In the genomic region with DNA sequence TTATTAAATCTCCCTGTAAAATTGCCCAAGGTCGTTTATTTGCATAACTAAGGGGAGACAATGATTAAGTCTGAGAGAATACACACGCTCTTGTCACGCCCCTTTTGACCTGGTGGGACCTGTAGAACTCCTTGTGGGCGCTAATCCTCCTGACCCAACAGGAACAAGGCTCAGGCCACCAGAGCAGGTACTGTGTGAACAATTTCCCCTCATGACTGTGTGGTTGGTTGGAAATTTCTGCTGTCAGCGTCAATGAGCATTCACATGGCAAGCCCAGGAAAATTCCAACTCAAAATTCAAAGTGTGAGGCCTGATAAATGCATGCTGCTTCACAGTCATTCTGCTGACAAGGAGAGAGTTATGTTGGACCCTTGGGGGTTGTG, we compare ENCODE assay signal across 18 mouse cellular contexts.
A peak's percentile ranks its signal among the peaks of the same experiment; 100 is the strongest.
DNase-seq lines count a peak whose midpoint lies in the region; ATAC-seq and TF ChIP-seq lines count a peak whose summit lies in the region.
"Had no signal": no experiment of that assay in that cellular context is flagged by ENCODE, and none has a peak within 500 bp of the region (broad histone marks: within the 10 kb centered on the region; RNA-seq: fewer than 3 reads in every experiment).

No protein-coding gene starts in this region.

- peaks cover 32% of the 10 kb centered on the region for H3K4me1 ChIP-seq in hindbrain, embryonic 13.5 days (replicated peaks)
- peaks cover 10% of the 10 kb centered on the region for H3K4me1 ChIP-seq in hindbrain, embryonic 16.5 days (ENCODE audit: control insufficient read depth, insufficient read depth, low read depth, low read length)
- peaks cover 17% of the 10 kb centered on the region for H3K4me1 ChIP-seq in midbrain, embryonic 15.5 days
- H3K4me1 ChIP-seq: embryonic facial prominence, embryonic 15.5 days had no signal

- H3K9ac ChIP-seq in hindbrain, embryonic 13.5 days = no peak overlapping the region
- no peak overlapping the region for H3K9ac ChIP-seq in hindbrain, embryonic 16.5 days (ENCODE audit: low read depth, low read length)
- H3K9ac ChIP-seq in midbrain, embryonic 15.5 days = no peak overlapping the region
- H3K9ac ChIP-seq: embryonic facial prominence, embryonic 15.5 days; limb, embryonic 12.5 days; liver, embryonic 12.5 days; midbrain, embryonic 12.5 days had no signal

- no peaks in the 10 kb centered on the region for H3K27me3 ChIP-seq in hindbrain, embryonic 13.5 days
- no peaks in the 10 kb centered on the region for H3K27me3 ChIP-seq in hindbrain, embryonic 16.5 days (replicated peaks; ENCODE audit: control insufficient read depth, insufficient read depth, low read length)
- H3K27me3 ChIP-seq in midbrain, embryonic 15.5 days (replicated peaks) = no peaks in the 10 kb centered on the region
- H3K27me3 ChIP-seq: embryonic facial prominence, embryonic 15.5 days; limb, embryonic 12.5 days had no signal

- ATAC-seq in hindbrain, embryonic 13.5 days (ENCODE audit: low FRiP score) = no peak
- ATAC-seq in hindbrain, embryonic 16.5 days = no peak
- no peak for ATAC-seq in midbrain, embryonic 15.5 days (replicated peaks)
- ATAC-seq: forebrain, embryonic 16.5 days; liver, embryonic 12.5 days had no signal

- H3K4me3 ChIP-seq in hindbrain, embryonic 13.5 days = no peak overlapping the region
- H3K4me3 ChIP-seq in hindbrain, embryonic 16.5 days (ENCODE audit: low read length) = no peak overlapping the region
- H3K4me3 ChIP-seq in left cerebral cortex, adult 2 months = no peak overlapping the region
- no peak overlapping the region for H3K4me3 ChIP-seq in midbrain, embryonic 15.5 days
- H3K4me3 ChIP-seq: embryonic facial prominence, embryonic 15.5 days; limb, embryonic 12.5 days; liver, embryonic 12.5 days; midbrain, embryonic 12.5 days had no signal

- 32% methylated on average over 5 of the region's 5 CpGs for WGBS in hindbrain, embryonic 13.5 days
- WGBS in hindbrain, embryonic 16.5 days = 39% methylated on average over 5 of the region's 5 CpGs
- WGBS in midbrain, embryonic 15.5 days = 25% methylated on average over 5 of the region's 5 CpGs

- peak overlapping the region; percentile 18; the same call in 1 of the 2 replicates for H3K27ac ChIP-seq in hindbrain, embryonic 13.5 days
- H3K27ac ChIP-seq in hindbrain, embryonic 16.5 days (ENCODE audit: low read depth, low read length) = no peak overlapping the region
- peak overlapping the region; percentile 61; the same call in 1 of the 2 replicates for H3K27ac ChIP-seq in left cerebral cortex, adult 2 months
- H3K27ac ChIP-seq in midbrain, embryonic 15.5 days = 0 out of 2 replicates have a peak overlapping the region, but pooled peaks have one; percentile 7
- H3K27ac ChIP-seq: embryonic facial prominence, embryonic 15.5 days; limb, embryonic 12.5 days; liver, embryonic 12.5 days; midbrain, embryonic 12.5 days had no signal

- H3K9me3 ChIP-seq in hindbrain, embryonic 13.5 days = no peaks in the 10 kb centered on the region
- H3K9me3 ChIP-seq in hindbrain, embryonic 16.5 days (ENCODE audit: control insufficient read depth, low read length) = no peaks in the 10 kb centered on the region
- H3K9me3 ChIP-seq in midbrain, embryonic 15.5 days = no peaks in the 10 kb centered on the region
- H3K9me3 ChIP-seq: embryonic facial prominence, embryonic 15.5 days; limb, embryonic 12.5 days; liver, embryonic 12.5 days; midbrain, embryonic 12.5 days had no signal

- intact Hi-C loops in left cerebral cortex, adult 2 months (cut with DNase I) = loop anchor here (2.0 kb wide), 1 partner anchor 61 kb away; no protein-coding TSS in a partner anchor
- intact Hi-C loops in left cerebral cortex, postnatal 14 days (cut with DNase I) = no loop called here

- H3K36me3 ChIP-seq in hindbrain, embryonic 13.5 days = no peaks in the 10 kb centered on the region
- H3K36me3 ChIP-seq in hindbrain, embryonic 16.5 days (ENCODE audit: control insufficient read depth, insufficient read depth, low read length) = no peaks in the 10 kb centered on the region
- H3K36me3 ChIP-seq in midbrain, embryonic 15.5 days (replicated peaks) = no peaks in the 10 kb centered on the region
- H3K36me3 ChIP-seq: embryonic facial prominence, embryonic 15.5 days; limb, embryonic 12.5 days; liver, embryonic 12.5 days; midbrain, embryonic 12.5 days had no signal

- no peak for DNase-seq in left cerebral cortex, adult 2 months (ENCODE audit: extremely low spot score in 1 of 2, low spot score in 2 of 2)
- no peak for DNase-seq in left cerebral cortex, postnatal 14 days (ENCODE audit: low spot score in 2 of 2)
- DNase-seq in ES-CJ7 (ENCODE audit: low read depth, low spot score) = peak; percentile 54
- DNase-seq in adrenal gland, adult 18-20 months (ENCODE audit: low spot score in 2 of 2) = no peak
- DNase-seq: adrenal gland, postnatal 36 days; cerebellum, adult 9-10 months; gastrocnemius, postnatal 14 days; heart, adult 11 months; lung, postnatal 10 days had no signal

- H3K4me2 ChIP-seq in hindbrain, embryonic 13.5 days = no peak overlapping the region
- no peak overlapping the region for H3K4me2 ChIP-seq in hindbrain, embryonic 16.5 days (ENCODE audit: low read length)
- no peak overlapping the region for H3K4me2 ChIP-seq in midbrain, embryonic 15.5 days
- H3K4me2 ChIP-seq: embryonic facial prominence, embryonic 15.5 days; heart, embryonic 11.5 days; limb, embryonic 12.5 days; liver, embryonic 12.5 days; midbrain, embryonic 12.5 days had no signal

- TF ChIP-seq CTCF in left cerebral cortex, adult 2 months (IDR thresholded peaks at IDR 0.05) = no peak
